Mouse (Mus musculus): ENCODE measurements at regions not wholly inside any gene's neighbourhood (a gene's known extent, or its start where the extent isn't known, plus 50 kb on each side); places are given as distances from the start of the nearest gene placed in this dataset.

DNA sequence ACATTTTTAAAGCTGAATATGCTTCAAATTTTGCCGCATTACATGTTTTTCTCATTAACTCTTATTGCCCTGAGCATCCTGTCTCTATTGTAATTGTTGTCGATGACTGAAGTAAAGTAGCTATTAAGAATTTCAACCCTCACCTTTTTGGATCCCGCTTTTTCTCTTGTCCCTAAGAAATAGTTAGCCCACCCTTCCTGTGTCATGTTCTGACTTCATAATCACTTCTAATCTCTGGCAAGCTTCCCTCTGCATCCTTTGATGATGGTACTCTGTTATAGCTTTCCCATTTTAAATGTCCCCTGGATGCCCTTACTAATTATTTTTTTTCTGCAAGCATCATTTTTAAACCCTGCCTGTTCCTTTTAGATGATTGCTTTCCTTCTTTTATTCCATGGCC is 191.3 kb downstream of the Cxxc4 start:
- Histone ChIP-seq H3K9me3 (no peaks in the 10 kb centered on the region), H3K4me1 (no peaks in the 10 kb centered on the region), H3K27me3 (replicated peaks) (no peaks in the 10 kb centered on the region), H3K27ac (no peak overlapping the region), H3K36me3 (no peaks in the 10 kb centered on the region), H3K4me3 (replicated peaks) (no peak overlapping the region), H3K9ac (no peak overlapping the region), H3K4me2 (no peak overlapping the region)
- no peak for ATAC-seq (ENCODE audit: insufficient read depth, low FRiP score, low read depth)
- 86% methylated on average over 3 of the region's 3 CpGs for WGBS

DNA sequence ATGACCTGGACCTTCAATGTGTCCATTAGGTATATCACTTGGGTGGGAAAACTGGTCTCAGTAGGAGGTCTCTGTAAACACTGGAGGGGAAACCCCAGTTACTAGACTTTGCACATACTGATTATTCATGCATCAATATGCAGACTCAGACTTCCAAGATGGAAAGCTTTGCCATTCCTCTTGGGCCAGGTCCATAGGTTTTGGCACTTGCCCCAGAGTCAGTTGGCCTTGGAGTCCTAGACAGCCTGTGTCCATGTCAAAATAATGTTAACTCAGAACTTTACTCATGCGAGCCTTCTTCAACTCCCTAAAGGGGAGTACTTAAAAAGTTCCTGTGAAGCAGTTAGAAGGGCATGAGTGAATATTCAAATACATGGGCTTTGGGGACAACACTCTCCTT is 230.3 kb downstream of the Cxxc4 start:
- no peak overlapping the region for H3K27ac ChIP-seq
- no peak for ATAC-seq (ENCODE audit: insufficient read depth, low FRiP score, low read depth)
- H3K4me2 ChIP-seq: no peak overlapping the region
- H3K9ac ChIP-seq: no peak overlapping the region
- no peak overlapping the region for H3K4me3 ChIP-seq (replicated peaks)
- 72% methylated on average over 1 of the region's 1 CpGs for WGBS
- no peaks in the 10 kb centered on the region for H3K27me3 ChIP-seq (replicated peaks)
- no peaks in the 10 kb centered on the region for H3K4me1 ChIP-seq
- H3K9me3 ChIP-seq: no peaks in the 10 kb centered on the region
- no peaks in the 10 kb centered on the region for H3K36me3 ChIP-seq

DNA sequence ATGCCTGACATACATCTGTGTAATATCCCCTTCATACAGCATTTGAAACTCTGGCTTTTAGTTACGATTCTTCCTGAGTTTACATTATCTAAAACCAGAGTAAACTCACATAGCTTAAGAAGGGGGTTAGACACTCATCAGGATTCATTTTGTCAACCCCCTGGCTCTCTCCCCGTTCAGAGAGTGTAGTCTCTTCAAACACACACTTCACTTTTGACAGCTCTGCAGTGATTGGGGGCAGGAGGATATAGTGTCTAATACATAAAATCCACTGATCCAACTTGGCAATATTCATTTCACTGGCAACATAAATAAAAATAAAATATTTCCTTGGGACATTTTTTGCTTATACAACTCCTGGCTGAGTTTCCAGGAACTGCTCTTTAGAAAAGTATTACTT is 251.0 kb downstream of the Cxxc4 start:
- WGBS: 29% methylated on average over 2 of the region's 2 CpGs
- peak; percentile 68; the same call in 1 of the 2 replicates for ATAC-seq (ENCODE audit: insufficient read depth, low FRiP score, low read depth)
- no peak overlapping the region for H3K27ac ChIP-seq

DNA sequence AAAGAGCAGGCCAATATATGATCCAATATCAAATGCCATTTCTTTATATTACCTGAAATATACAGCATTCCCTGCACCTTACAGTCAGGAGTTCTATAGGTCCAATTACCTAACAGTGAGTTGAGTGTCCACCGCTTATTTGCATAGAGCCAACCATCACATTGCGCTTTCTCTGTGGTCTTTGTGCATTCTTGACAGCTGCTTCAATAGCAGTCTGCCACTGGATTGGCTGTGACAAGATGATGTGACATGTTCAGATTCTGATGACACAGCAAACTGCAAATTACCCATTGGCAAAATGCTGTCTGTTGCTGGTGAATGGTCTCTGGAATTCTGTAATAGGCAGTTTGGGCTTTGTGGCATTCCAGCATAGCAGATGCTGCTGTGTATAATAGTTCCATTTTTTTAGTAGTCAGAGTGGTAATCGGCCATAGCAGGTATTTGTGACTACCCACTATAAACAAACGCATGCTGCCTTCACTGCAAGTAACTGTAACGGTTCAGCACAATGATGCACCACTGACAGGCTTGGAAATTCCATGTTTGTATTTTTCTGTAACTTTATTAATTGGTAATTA is 253.8 kb downstream of the Cxxc4 start:
- Histone ChIP-seq H3K9ac (no peak overlapping the region), H3K4me1 (no peaks in the 10 kb centered on the region), H3K36me3 (no peaks in the 10 kb centered on the region), H3K4me3 (replicated peaks) (no peak overlapping the region), H3K27ac (no peak overlapping the region), H3K27me3 (replicated peaks) (no peaks in the 10 kb centered on the region), H3K9me3 (no peaks in the 10 kb centered on the region), H3K4me2 (no peak overlapping the region)
- 87% methylated on average over 5 of the region's 5 CpGs for WGBS
- ATAC-seq (ENCODE audit: insufficient read depth, low FRiP score, low read depth): no peak

More for the DNA sequence above, 251.0 kb downstream of the Cxxc4 start:
- H3K4me2 ChIP-seq: no peak overlapping the region
- no peaks in the 10 kb centered on the region for H3K27me3 ChIP-seq (replicated peaks)
- H3K4me1 ChIP-seq: no peaks in the 10 kb centered on the region
- no peak overlapping the region for H3K9ac ChIP-seq
- no peaks in the 10 kb centered on the region for H3K9me3 ChIP-seq
- H3K36me3 ChIP-seq: no peaks in the 10 kb centered on the region
- H3K4me3 ChIP-seq (replicated peaks): no peak overlapping the region

DNA sequence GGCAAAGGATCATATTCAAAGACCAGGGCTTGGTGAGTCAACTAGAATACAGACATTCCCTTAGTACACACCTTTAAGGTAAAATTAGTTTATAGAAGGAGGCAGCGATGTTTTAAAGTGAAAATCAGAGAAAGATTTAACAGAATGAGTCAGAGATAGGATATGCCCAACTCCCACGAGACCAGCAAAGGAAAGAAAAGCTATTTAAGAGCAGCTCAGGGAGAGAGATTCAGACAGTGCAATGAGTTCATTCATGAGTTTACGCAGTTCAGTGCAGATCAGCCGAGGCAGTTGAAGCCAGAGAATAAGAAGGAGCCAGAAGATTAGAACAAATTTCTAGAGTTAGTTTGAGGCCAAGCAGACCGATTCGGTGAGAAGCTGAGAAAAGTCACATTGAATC is 273.4 kb downstream of the Cxxc4 start:
- Histone ChIP-seq H3K4me1 (no peaks in the 10 kb centered on the region), H3K27me3 (replicated peaks) (no peaks in the 10 kb centered on the region), H3K9me3 (no peaks in the 10 kb centered on the region), H3K27ac (no peak overlapping the region), H3K4me2 (no peak overlapping the region), H3K4me3 (replicated peaks) (no peak overlapping the region), H3K9ac (no peak overlapping the region), H3K36me3 (no peaks in the 10 kb centered on the region)
- ATAC-seq (ENCODE audit: insufficient read depth, low FRiP score, low read depth): no peak
- WGBS: 75% methylated on average over 6 of the region's 6 CpGs

DNA sequence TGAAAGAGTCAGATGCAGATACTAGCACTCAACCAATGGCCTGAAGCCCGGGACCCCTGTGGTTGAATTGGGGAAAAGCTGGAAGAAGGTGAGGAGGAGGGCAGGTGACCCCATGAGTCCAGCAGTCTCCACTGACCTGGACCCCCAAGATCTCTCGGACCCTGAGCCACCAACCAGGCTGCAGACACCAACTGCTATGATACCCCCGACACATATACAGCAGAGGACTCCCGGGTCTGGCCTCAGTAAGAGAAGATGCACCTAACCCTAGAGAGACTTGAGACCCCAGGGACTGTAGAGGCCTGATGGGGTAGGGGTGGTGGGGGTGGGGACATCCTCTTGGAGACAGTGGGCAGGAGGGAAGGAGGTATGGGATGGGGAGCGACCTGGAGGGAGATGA is 289.5 kb downstream of the Cxxc4 start:
- Histone ChIP-seq H3K27me3 (replicated peaks) (no peaks in the 10 kb centered on the region), H3K36me3 (no peaks in the 10 kb centered on the region), H3K9me3 (no peaks in the 10 kb centered on the region), H3K9ac (no peak overlapping the region), H3K4me3 (replicated peaks) (no peak overlapping the region), H3K27ac (no peak overlapping the region), H3K4me1 (no peaks in the 10 kb centered on the region), H3K4me2 (no peak overlapping the region)
- WGBS: 81% methylated on average over 5 of the region's 5 CpGs
- ATAC-seq (ENCODE audit: insufficient read depth, low FRiP score, low read depth): no peak

DNA sequence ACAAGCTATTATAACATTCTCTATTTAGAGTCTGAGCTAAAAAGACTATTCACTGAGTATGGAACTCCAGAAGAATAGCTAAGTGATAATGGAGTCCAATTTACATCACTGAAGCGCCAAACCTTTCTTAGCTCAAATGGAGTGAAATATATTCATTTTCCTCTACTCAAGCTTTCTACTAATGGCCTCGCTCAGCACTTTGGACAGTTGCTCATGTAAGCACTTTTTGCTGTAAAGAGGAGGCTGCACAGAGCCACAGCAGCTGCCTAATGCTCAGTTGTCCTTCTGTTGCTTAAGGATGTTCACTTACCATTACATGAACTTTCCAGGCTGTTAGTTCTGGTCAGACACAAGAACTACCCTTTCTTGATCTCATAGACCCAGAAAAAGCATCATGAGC is 268.7 kb upstream of the Tacr3 start:
- no peak for ATAC-seq (ENCODE audit: insufficient read depth, low FRiP score, low read depth)
- Histone ChIP-seq H3K27ac (no peak overlapping the region), H3K4me3 (replicated peaks) (no peak overlapping the region), H3K9me3 (no peaks in the 10 kb centered on the region), H3K27me3 (replicated peaks) (no peaks in the 10 kb centered on the region), H3K9ac (no peak overlapping the region), H3K4me1 (no peaks in the 10 kb centered on the region), H3K36me3 (no peaks in the 10 kb centered on the region), H3K4me2 (no peak overlapping the region)
- 68% methylated on average over 2 of the region's 2 CpGs for WGBS

DNA sequence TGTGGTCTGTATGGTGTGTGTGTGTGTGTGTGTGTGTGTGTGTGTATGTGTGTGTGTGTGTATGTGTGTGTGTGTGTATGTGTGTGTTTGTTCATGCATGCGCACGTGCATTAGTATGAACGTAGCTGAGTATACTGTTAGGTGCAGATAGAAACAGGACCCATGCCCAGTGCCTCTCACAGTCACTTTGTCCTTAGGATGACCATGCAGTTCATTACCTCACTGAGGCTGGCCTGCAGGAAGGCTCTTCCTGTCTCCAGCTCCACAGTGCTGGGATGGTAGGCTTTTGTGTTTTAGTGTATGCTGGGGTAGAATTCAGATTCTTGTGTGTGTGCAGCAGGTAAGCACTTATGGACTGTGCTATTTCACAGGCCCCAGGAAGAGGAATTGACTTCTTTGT is 250.0 kb upstream of the Tacr3 start:
- no peaks in the 10 kb centered on the region for H3K9me3 ChIP-seq
- WGBS: 94% methylated on average over 3 of the region's 3 CpGs
- no peak for ATAC-seq (ENCODE audit: insufficient read depth, low FRiP score, low read depth)
- H3K4me3 ChIP-seq (replicated peaks): no peak overlapping the region
- no peak overlapping the region for H3K9ac ChIP-seq
- no peaks in the 10 kb centered on the region for H3K27me3 ChIP-seq (replicated peaks)
- no peaks in the 10 kb centered on the region for H3K36me3 ChIP-seq
- H3K4me2 ChIP-seq: no peak overlapping the region
- no peaks in the 10 kb centered on the region for H3K4me1 ChIP-seq
- H3K27ac ChIP-seq: no peak overlapping the region

DNA sequence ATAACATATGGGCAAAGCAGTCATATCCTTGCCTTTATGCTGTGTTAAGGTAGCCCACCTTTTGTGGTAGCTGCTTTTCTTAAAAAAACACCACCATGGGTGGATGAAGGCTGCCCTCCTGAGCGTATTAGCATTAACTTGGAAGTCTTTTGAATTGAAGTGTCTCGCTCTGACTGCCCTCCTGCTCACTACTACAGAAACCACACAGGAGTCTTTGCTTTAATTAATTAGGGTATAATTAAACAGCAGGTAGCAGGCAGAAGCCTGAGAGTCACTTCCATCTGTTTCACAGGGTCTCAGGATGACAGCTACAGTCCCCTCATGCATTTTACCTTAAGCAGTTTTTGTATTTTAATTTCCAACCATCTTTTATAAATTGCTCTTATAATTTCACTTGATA is 240.2 kb upstream of the Tacr3 start:
- WGBS: 52% methylated on average over 2 of the region's 2 CpGs
- Histone ChIP-seq H3K4me3 (replicated peaks) (no peak overlapping the region), H3K27me3 (replicated peaks) (no peaks in the 10 kb centered on the region), H3K27ac (no peak overlapping the region), H3K36me3 (no peaks in the 10 kb centered on the region), H3K4me2 (no peak overlapping the region), H3K9me3 (no peaks in the 10 kb centered on the region), H3K4me1 (no peaks in the 10 kb centered on the region), H3K9ac (no peak overlapping the region)
- no peak for ATAC-seq (ENCODE audit: insufficient read depth, low FRiP score, low read depth)

DNA sequence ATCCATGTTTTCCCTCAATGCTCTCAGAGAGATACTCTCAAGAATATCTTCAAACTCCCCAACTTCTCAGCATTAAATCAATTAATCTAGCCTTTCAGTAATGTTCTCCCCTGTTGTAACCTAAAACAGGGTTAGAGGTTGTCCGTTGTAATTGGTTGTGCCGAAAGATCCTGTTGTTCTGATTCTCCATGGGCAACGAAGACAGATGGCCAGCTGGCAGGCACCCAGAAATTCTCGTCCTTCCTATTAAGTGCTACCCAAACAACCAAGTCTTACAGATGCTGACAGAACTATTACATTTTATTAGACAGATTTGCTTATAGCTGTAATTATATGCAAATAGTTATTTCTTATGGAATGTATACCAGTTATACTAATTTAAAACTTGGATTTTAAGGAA is 225.9 kb upstream of the Tacr3 start:
- 59% methylated on average over 4 of the region's 4 CpGs for WGBS
- Histone ChIP-seq H3K27ac (no peak overlapping the region), H3K4me1 (no peaks in the 10 kb centered on the region), H3K4me3 (replicated peaks) (no peak overlapping the region), H3K9ac (no peak overlapping the region), H3K4me2 (no peak overlapping the region), H3K27me3 (replicated peaks) (no peaks in the 10 kb centered on the region), H3K9me3 (no peaks in the 10 kb centered on the region), H3K36me3 (no peaks in the 10 kb centered on the region)
- no peak for ATAC-seq (ENCODE audit: insufficient read depth, low FRiP score, low read depth)

DNA sequence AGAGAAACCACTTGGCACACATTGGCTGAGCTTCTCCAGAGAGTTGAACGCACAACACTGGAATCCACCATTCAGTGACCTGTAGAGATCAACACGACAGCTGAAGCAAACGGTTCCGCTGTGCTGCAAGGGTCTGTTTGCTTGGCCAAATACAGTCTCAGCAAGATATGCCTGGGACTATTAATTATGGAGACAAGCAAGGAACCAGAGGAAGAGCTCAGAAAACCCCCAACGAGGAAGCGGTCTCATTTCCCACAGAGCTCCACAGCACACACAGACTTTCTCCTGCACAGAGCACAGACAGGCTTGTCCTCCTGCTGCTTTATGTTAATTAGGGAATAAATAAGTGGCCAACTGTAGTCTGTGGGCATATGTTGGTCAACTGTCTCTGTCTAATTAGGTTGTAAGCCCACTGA is 223.4 kb upstream of the Tacr3 start:
- H3K9me3 ChIP-seq: no peaks in the 10 kb centered on the region
- no peak overlapping the region for H3K9ac ChIP-seq
- no peak overlapping the region for H3K4me3 ChIP-seq (replicated peaks)
- H3K36me3 ChIP-seq: no peaks in the 10 kb centered on the region
- WGBS: 20% methylated on average over 6 of the region's 6 CpGs
- H3K4me2 ChIP-seq: no peak overlapping the region
- peak; percentile 58; the same call in 1 of the 2 replicates for ATAC-seq (ENCODE audit: insufficient read depth, low FRiP score, low read depth)
- H3K27ac ChIP-seq: no peak overlapping the region
- H3K4me1 ChIP-seq: no peaks in the 10 kb centered on the region
- no peaks in the 10 kb centered on the region for H3K27me3 ChIP-seq (replicated peaks)

DNA sequence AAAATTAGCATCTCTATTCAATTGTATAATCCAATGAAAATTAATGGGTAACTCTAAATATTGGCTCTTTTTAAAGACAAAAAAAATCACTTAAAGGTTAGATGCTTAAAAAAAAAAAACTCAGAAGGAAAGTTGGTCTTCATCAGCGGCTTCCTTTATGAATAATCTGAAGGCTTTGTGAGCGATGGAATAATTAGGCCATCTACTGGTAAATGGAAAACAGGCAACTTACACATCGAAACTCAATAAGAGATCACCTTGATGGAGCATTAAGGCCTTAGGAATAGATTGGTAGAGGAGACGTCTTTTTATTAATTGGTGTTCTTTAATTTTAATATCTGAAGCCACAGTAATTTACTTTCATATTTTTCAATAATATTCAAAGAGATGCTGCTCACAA is 218.6 kb upstream of the Tacr3 start:
- H3K9me3 ChIP-seq: no peaks in the 10 kb centered on the region
- H3K27ac ChIP-seq: no peak overlapping the region
- no peaks in the 10 kb centered on the region for H3K4me1 ChIP-seq
- no peak overlapping the region for H3K4me3 ChIP-seq (replicated peaks)
- WGBS: 71% methylated on average over 4 of the region's 4 CpGs
- H3K4me2 ChIP-seq: no peak overlapping the region
- H3K36me3 ChIP-seq: no peaks in the 10 kb centered on the region
- H3K9ac ChIP-seq: no peak overlapping the region
- ATAC-seq (ENCODE audit: insufficient read depth, low FRiP score, low read depth): no peak
- no peaks in the 10 kb centered on the region for H3K27me3 ChIP-seq (replicated peaks)
